Mouse (Mus musculus): ENCODE results near the gene Msantd3.

The Msantd3 gene

GRCm38 (mm10) chr4:48605650-48606049 is 65.9 kb downstream of the Msantd3 start:
- no peak for DNase-seq (ENCODE audit: low spot score)

GRCm38 (mm10) chr4:48609485-48609884 is 69.8 kb downstream of the Msantd3 start:
- no peak for DNase-seq (ENCODE audit: low spot score)

- DNase-seq (ENCODE audit: low spot score): no peak
Observed at GRCm38 (mm10) chr4:48610251-48610650, 70.5 kb downstream of the Msantd3 start.
